Mouse (Mus musculus): ENCODE measurements at regions not wholly inside any gene's neighbourhood (a gene's known extent, or its start where the extent isn't known, plus 50 kb on each side); places are given as distances from the start of the nearest gene placed in this dataset.

DNA sequence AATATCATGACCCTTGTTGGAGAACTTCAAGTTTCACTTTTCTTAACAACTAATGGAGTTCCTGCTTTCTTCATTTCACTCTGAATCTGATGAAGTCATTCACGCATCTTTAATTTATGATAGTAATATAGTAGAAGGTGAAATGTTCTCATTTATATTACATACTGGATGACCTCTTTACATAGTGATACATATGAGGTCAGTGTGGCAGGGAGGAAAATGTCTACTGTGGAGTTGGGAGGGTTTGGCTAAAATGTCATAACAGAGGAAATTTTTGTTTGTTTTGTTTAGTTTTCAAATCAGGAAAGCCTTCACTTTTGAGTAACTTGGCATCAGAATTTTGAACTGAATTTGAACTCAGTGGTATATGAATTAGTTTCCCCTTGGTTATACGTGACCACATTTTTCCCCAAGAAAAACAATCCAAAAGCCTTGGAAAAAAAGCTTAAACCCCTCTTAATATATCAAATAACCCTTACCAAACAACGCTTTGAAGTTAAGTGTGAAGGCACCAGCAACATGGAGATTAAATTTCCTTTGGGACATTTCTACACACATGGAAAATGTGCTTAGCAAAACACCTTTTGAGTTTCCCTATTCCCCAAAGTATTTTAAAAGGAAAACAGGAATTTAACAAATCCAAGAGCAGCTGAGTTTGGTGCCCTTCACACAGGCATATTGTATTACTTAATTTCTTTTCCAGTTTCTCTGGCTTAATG, 377.6 kb upstream of the Nrsn1 start:
- TF ChIP-seq POU5F1 (IDR thresholded peaks at IDR 0.05; ENCODE audit: borderline replicate concordance, low read length) (no peak), CTCF (conservative IDR thresholded peaks at IDR 0.05; ENCODE audit: low read length) (no peak), NANOG (IDR thresholded peaks at IDR 0.05; ENCODE audit: borderline replicate concordance, low read length) (no peak)
